Mouse (Mus musculus): ENCODE measurements around the gene Tmem39a. TPM values are rescaled to one million over a fixed set of nuclear protein-coding genes. Genes with fewer than 3 reads are reported as not detected.

Tmem39a gene
- polyA plus RNA-seq, 1 experiment from 2014 or later = 42.4 TPM

- no peak overlapping the region for H3K27ac ChIP-seq
- 97% methylated on average over 16 of the region's 16 CpGs for WGBS
- H3K4me2 ChIP-seq = no peak overlapping the region
- no peaks in the 10 kb centered on the region for H3K9me3 ChIP-seq
- ATAC-seq (ENCODE audit: low FRiP score) = no peak
- H3K9ac ChIP-seq = no peak overlapping the region
- no peaks in the 10 kb centered on the region for H3K36me3 ChIP-seq
- H3K4me1 ChIP-seq (replicated peaks) = no peaks in the 10 kb centered on the region
- no peak overlapping the region for H3K4me3 ChIP-seq
- no peaks in the 10 kb centered on the region for H3K27me3 ChIP-seq
Measured at GRCm38 (mm10) chr16:38620696-38621450, 62.4 kb downstream of the Tmem39a start.

DNA sequence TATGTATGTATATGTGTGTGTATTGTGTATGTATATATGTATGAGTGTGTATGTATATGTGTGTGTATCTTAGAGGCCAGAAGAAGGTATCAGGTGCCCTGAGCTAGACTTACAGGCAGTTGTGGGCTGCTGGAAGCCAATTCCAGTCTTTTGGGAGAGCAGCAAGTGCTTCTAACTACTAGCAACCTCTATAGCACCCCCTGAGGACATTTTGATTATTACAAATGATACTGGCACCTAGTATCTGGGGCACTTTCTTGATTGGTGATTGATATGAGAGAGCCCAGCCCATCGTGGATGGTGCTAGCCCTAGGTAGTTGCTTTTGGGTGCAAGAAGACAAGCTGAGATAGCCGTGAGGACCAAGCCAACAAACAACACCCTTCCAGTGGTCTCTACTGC, 63.8 kb downstream of the Tmem39a start:
- Histone ChIP-seq H3K9me3 (no peaks in the 10 kb centered on the region), H3K4me1 (replicated peaks) (no peaks in the 10 kb centered on the region), H3K36me3 (no peaks in the 10 kb centered on the region), H3K9ac (no peak overlapping the region), H3K4me2 (no peak overlapping the region), H3K27me3 (no peaks in the 10 kb centered on the region), H3K27ac (no peak overlapping the region), H3K4me3 (no peak overlapping the region)
- ATAC-seq (ENCODE audit: low FRiP score) = no peak
- 68% methylated on average over 2 of the region's 2 CpGs for WGBS

- WGBS = 82% methylated on average over 11 of the region's 11 CpGs
- Histone ChIP-seq H3K27ac (no peak overlapping the region), H3K27me3 (no peaks in the 10 kb centered on the region), H3K9me3 (no peaks in the 10 kb centered on the region), H3K36me3 (no peaks in the 10 kb centered on the region), H3K4me2 (no peak overlapping the region), H3K4me3 (no peak overlapping the region), H3K9ac (no peak overlapping the region), H3K4me1 (replicated peaks) (no peaks in the 10 kb centered on the region)
- no peak for ATAC-seq (ENCODE audit: low FRiP score)
Measured at GRCm38 (mm10) chr16:38624303-38624702, 65.8 kb downstream of the Tmem39a start.

DNA sequence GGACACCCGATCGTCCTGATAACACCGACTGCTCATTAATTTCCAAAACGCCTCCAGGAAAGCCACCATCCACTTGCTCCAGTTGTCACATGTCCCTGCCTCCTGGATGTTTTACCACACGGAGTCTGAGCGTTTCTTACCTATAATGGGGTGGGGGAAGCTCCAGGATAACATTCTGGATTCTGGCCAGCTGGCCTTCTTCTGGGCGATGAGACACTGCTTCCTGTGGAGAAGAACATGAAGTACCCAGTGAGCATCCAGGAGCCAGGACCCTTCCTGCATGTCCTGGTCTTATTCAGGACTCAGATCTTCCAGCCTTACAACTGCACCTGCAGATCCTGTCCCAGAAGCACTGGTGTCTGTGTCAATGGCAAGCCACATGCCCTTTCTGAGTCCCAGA, 66.9 kb downstream of the Tmem39a start:
- H3K4me1 ChIP-seq (replicated peaks) = no peaks in the 10 kb centered on the region
- no peaks in the 10 kb centered on the region for H3K9me3 ChIP-seq
- no peak overlapping the region for H3K4me3 ChIP-seq
- H3K27me3 ChIP-seq = no peaks in the 10 kb centered on the region
- no peaks in the 10 kb centered on the region for H3K36me3 ChIP-seq
- H3K9ac ChIP-seq = no peak overlapping the region
- no peak overlapping the region for H3K27ac ChIP-seq
- ATAC-seq (ENCODE audit: low FRiP score) = no peak
- no peak overlapping the region for H3K4me2 ChIP-seq
- WGBS = 88% methylated on average over 7 of the region's 7 CpGs

DNA sequence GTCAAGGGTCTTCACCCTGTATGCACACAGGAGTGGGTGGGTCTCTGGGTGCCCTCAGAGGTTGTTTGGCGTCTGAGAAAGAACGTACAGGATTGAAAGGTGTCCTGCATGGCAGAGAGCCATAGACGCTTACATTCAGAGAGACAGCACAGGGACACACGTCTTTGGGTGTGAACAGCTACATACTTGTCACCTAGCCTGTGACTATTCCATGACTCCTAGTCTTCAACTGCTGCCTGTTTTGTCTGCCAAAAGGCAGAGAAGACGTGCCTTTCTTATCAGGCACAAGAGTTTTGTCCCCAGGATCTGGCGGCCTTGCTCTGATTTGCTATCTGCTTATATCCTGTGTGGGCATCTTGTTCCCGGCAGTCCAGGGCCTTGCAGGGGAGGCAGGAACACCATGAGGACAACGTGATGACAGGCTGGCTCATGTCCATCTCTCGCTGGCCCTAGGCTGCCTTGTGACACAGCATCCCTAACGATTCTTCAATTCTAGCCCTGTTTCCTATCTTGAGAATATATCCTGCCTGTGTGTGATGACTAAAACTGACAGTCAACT, 67.4 kb downstream of the Tmem39a start:
- H3K9ac ChIP-seq = no peak overlapping the region

GRCm38 (mm10) chr16:38632147-38632546, 73.6 kb downstream of the Tmem39a start:
- no peak overlapping the region for H3K4me2 ChIP-seq
- H3K9ac ChIP-seq = no peak overlapping the region
- H3K27me3 ChIP-seq = no peaks in the 10 kb centered on the region
- H3K27ac ChIP-seq = no peak overlapping the region
- H3K9me3 ChIP-seq = no peaks in the 10 kb centered on the region
- ATAC-seq (ENCODE audit: low FRiP score) = no peak
- H3K4me3 ChIP-seq = no peak overlapping the region
- 65% methylated on average over 6 of the region's 6 CpGs for WGBS
- H3K4me1 ChIP-seq (replicated peaks) = no peaks in the 10 kb centered on the region
- H3K36me3 ChIP-seq = no peaks in the 10 kb centered on the region

More for the DNA sequence above, 67.4 kb downstream of the Tmem39a start:
- H3K4me3 ChIP-seq = no peak overlapping the region
- no peaks in the 10 kb centered on the region for H3K9me3 ChIP-seq
- no peaks in the 10 kb centered on the region for H3K4me1 ChIP-seq (replicated peaks)
- ATAC-seq (ENCODE audit: low FRiP score) = no peak
- no peaks in the 10 kb centered on the region for H3K27me3 ChIP-seq
- H3K27ac ChIP-seq = no peak overlapping the region
- 88% methylated on average over 10 of the region's 10 CpGs for WGBS
- no peaks in the 10 kb centered on the region for H3K36me3 ChIP-seq
- no peak overlapping the region for H3K4me2 ChIP-seq

DNA sequence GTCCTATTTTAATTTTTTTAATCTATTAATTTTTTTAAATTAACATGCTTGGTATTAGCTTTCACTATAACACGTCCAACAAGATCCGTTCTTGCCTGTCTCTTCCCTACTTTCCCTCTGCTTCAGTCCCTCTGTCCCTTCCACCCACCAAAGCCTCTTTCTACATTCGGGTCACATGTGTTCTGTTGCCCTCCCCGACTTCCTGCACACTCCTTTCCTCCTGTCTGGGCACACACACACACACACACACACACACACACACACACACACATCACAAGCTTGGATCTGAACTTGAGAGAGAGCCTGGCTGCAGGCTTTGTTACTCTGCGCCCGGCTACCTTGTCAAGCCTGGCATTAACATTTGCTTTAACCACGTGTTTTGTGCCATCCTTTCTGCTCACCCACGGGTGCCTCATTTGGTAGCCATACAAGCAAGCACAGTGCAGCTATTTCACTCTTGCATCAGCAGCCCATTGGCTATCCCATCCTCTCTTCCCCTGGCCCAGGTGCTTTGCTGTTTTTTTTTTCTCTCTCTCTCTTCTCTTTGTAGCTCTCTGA, 77.4 kb downstream of the Tmem39a start:
- Histone ChIP-seq H3K36me3 (no peaks in the 10 kb centered on the region), H3K4me1 (replicated peaks) (no peaks in the 10 kb centered on the region), H3K9ac (no peak overlapping the region), H3K27me3 (no peaks in the 10 kb centered on the region), H3K4me2 (no peak overlapping the region), H3K27ac (no peak overlapping the region), H3K4me3 (no peak overlapping the region), H3K9me3 (no peaks in the 10 kb centered on the region)
- WGBS = 83% methylated on average over 8 of the region's 8 CpGs
- ATAC-seq (ENCODE audit: low FRiP score) = no peak

DNA sequence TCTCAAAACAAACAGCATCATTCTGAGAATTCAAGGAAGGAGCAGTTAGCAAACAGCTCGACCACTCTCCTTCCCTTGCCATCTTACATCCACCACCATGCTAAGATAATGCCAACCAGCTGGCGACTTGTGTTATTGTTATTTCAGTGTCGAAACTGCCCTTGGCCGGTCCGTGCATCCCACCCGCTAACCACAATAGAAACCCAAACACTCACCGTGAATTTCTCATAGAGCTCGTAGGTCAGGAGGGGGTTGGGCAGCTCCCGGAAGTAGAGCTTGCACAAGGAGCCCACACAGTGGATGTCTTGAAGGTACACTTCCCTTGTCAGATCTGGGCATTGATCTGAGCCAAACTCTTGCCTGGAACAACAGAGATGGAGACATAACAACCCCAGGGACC, 78.2 kb downstream of the Tmem39a start:
- H3K4me1 ChIP-seq (replicated peaks) = no peaks in the 10 kb centered on the region
- 64% methylated on average over 9 of the region's 9 CpGs for WGBS
- no peaks in the 10 kb centered on the region for H3K36me3 ChIP-seq
- H3K4me3 ChIP-seq = no peak overlapping the region
- ATAC-seq (ENCODE audit: low FRiP score) = no peak
- H3K27ac ChIP-seq = no peak overlapping the region
- no peaks in the 10 kb centered on the region for H3K27me3 ChIP-seq
- H3K9me3 ChIP-seq = no peaks in the 10 kb centered on the region
- H3K4me2 ChIP-seq = no peak overlapping the region
- no peak overlapping the region for H3K9ac ChIP-seq

GRCm38 (mm10) chr16:38637085-38637484, 78.6 kb downstream of the Tmem39a start:
- ATAC-seq (ENCODE audit: low FRiP score) = no peak
- H3K27me3 ChIP-seq = no peaks in the 10 kb centered on the region
- no peak overlapping the region for H3K27ac ChIP-seq
- no peaks in the 10 kb centered on the region for H3K9me3 ChIP-seq
- WGBS = 78% methylated on average over 10 of the region's 10 CpGs
- H3K4me2 ChIP-seq = no peak overlapping the region
- no peak overlapping the region for H3K9ac ChIP-seq
- H3K36me3 ChIP-seq = no peaks in the 10 kb centered on the region
- H3K4me1 ChIP-seq (replicated peaks) = no peaks in the 10 kb centered on the region
- no peak overlapping the region for H3K4me3 ChIP-seq

Other genes with a start within 250 kb of the Tmem39a start
- gene Maats1, start 216.6 kb upstream of the Tmem39a start, polyA plus RNA-seq (2015; fragmentation: Nextera tagmentation; extraction: Ambion mirVana) = 0.74 and 1.8 TPM in 2 replicates
- 98.7 and 106 TPM in 2 replicates for gene Cox17, start 211.7 kb upstream of the Tmem39a start, polyA plus RNA-seq (2015; fragmentation: Nextera tagmentation; extraction: Ambion mirVana)
- gene Gm21987, start 211.7 kb upstream of the Tmem39a start, polyA plus RNA-seq (2015; fragmentation: Nextera tagmentation; extraction: Ambion mirVana) = not detected in 2 replicates
- gene Popdc2, start 196.5 kb upstream of the Tmem39a start, polyA plus RNA-seq (2015; fragmentation: Nextera tagmentation; extraction: Ambion mirVana) = 0.49 and 0.61 TPM in 2 replicates
- 0.30 and 0.31 TPM in 2 replicates for gene Pla1a, start 125.6 kb upstream of the Tmem39a start, polyA plus RNA-seq (2015; fragmentation: Nextera tagmentation; extraction: Ambion mirVana)
- 157 and 162 TPM in 2 replicates for gene Adprh, start 106.0 kb upstream of the Tmem39a start, polyA plus RNA-seq (2015; fragmentation: Nextera tagmentation; extraction: Ambion mirVana)
- 0.48 and 0.55 TPM in 2 replicates for gene Cd80, start 103.1 kb upstream of the Tmem39a start, polyA plus RNA-seq (2015; fragmentation: Nextera tagmentation; extraction: Ambion mirVana)
- 37.3 and 37.8 TPM in 2 replicates for gene Timmdc1, start 36.0 kb upstream of the Tmem39a start, polyA plus RNA-seq (2015; fragmentation: Nextera tagmentation; extraction: Ambion mirVana)
- gene Poglut1, start 8.4 kb upstream of the Tmem39a start, polyA plus RNA-seq (2015; fragmentation: Nextera tagmentation; extraction: Ambion mirVana) = 62.0 and 66.7 TPM in 2 replicates
- gene Arhgap31, start 154.6 kb downstream of the Tmem39a start, polyA plus RNA-seq (2015; fragmentation: Nextera tagmentation; extraction: Ambion mirVana) = 5.2 and 6.6 TPM in 2 replicates
- 29.1 and 30.0 TPM in 2 replicates for gene B4galt4, start 183.6 kb downstream of the Tmem39a start, polyA plus RNA-seq (2015; fragmentation: Nextera tagmentation; extraction: Ambion mirVana)
- 0.19 and 0.26 TPM in 2 replicates for gene Upk1b, start 241.6 kb downstream of the Tmem39a start, polyA plus RNA-seq (2015; fragmentation: Nextera tagmentation; extraction: Ambion mirVana)